ENCODE assay signal across 12 mouse cellular contexts in the genomic region with DNA sequence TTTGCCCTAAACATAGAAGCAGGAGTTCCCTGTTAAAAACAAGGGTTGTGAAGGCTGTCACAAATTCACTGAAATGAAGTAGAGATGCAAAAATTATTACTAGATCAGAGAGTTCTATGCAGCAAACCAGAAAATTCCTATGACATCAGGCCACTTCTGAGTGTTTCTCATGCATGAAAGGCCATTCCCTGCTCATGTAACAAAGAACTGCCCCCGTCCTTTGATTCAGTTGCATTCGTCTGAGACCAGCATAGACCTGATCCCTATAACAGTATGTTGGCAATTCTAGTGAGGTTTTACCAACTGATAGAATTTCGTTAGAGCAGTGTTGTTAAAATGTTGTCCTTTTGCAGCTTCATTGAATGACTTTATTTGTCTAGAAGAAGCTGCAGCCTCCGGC.
"Had no signal": no experiment of that assay in that cellular context is flagged by ENCODE, and none has a peak within 500 bp of the region (broad histone marks: within the 10 kb centered on the region; RNA-seq: fewer than 3 reads in every experiment).

No protein-coding gene starts in this region.

- H3K36me3 ChIP-seq: limb, embryonic 13.5 days; midbrain, embryonic 10.5 days; neural tube, embryonic 12.5 days had no signal

- DNase-seq: kidney, postnatal 10 days; lung, embryonic 14.5 days; lung, postnatal 10 days; lung, postnatal 4 days; midbrain, embryonic 14.5 days; spleen, adult 18-20 months; thymus, adult 18-20 months; thymus, postnatal 14 days had no signal

- H3K9ac ChIP-seq: limb, embryonic 13.5 days; lung, embryonic 14.5 days; neural tube, embryonic 12.5 days had no signal

- H3K4me1 ChIP-seq: neural tube, embryonic 12.5 days had no signal

- H3K27me3 ChIP-seq: limb, embryonic 13.5 days; neural tube, embryonic 12.5 days had no signal

- H3K27ac ChIP-seq: limb, embryonic 13.5 days; midbrain, embryonic 10.5 days; neural tube, embryonic 12.5 days had no signal

- H3K4me3 ChIP-seq: limb, embryonic 13.5 days; midbrain, embryonic 10.5 days; neural tube, embryonic 12.5 days had no signal

- H3K9me3 ChIP-seq: limb, embryonic 13.5 days; midbrain, embryonic 10.5 days; neural tube, embryonic 12.5 days had no signal

- H3K4me2 ChIP-seq: limb, embryonic 13.5 days; liver, embryonic 11.5 days; lung, embryonic 14.5 days; neural tube, embryonic 12.5 days had no signal
